Mouse (Mus musculus): ENCODE data around the gene Dgat2.
A peak's percentile ranks its signal among the peaks of the same experiment; 100 is the strongest.

Gene Dgat2

GRCm38 (mm10) chr7:99160995-99161394 is 21.5 kb downstream of the Dgat2 start:
- DNase-seq = no peak

DNA sequence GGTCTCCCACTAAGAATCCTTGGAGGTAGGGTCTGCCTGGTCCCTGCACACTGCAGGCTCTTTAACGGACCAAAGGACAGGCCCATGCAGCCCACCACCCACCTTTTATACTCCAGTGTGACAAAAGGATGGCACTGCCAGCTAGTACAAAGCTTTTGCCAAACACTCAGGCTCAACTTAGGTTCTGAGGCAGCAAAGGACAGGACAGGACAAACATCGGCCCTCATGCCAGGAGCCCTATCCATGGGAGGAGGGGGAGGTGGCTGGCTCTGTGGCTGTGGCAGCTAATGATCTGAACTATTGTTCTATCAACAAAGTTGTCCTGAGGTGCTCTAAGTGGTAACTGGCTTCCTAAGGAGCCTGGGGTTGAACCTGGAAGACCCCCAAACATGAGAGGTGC is 23.1 kb downstream of the Dgat2 start:
- DNase-seq = no peak

GRCm38 (mm10) chr7:99158904-99159303 is 23.6 kb downstream of the Dgat2 start:
- no peak for DNase-seq

DNA sequence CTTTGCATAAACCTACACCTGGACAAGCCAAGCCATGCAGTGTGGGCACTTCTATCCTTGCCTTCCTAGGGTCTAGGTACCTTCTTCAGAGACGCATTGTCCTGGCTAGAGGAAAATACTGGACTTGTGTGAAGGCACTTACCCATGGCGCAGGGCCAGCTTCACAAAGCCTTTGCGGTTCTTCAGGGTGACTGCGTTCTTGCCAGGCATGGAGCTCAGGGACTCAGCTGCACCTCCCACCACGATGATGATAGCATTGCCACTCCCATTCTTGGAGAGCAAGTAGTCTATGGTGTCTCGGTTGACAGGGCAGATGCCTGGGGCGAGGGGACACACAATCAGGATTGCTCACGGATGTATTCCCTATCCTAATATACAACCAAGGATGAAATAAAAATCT is 24.5 kb downstream of the Dgat2 start:
- DNase-seq = no peak

GRCm38 (mm10) chr7:99156737-99157136 is 25.8 kb downstream of the Dgat2 start:
- no peak for DNase-seq

DNA sequence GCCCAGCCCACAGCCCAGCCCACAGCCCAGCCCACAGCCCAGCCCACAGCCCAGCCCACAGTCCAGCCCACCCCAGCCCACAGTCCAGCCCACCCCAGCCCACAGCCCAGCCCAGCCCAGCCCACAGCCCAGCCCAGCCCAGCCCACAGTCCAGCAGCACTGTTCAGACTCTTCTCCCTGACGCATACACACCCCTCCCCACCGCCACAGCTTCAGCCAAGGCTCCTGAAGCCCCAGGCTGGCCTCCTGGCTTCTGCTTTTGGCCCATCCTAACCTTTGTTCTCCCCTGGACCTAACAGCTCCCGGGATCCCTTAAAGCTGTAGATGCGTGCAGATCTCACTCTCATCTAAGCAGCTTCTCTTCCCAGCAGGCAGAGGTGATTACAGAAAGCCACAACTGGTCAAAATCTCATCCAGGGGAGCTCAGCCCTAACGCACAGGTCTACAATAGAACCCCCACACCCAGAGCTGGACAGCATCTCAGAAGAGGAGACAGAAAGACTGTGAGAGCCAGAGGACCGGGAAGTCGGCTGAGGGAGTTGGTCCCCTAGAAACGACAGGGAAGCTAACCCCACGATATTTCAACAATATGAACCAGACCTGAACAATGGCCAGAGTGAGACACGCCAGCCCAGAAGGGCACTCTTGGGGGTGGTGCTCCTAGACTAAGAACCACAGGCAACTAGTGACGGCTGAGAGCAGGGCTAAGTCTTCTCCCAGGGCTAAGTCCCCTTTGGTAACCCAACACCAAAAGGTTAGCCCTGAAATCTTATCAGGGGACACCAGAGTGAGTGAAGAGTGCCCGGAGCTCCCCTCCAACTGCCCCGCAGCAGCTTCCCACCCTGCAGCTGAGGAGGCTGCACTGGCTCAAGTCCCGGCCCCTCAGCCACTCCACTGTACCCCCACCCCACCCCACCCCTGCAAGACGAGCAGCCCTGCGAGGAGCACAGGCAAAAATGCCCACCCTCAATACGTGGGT is 26.9 kb downstream of the Dgat2 start:
- no peak for DNase-seq

GRCm38 (mm10) chr7:99154648-99155151 is 27.8 kb downstream of the Dgat2 start:
- DNase-seq = no peak

DNA sequence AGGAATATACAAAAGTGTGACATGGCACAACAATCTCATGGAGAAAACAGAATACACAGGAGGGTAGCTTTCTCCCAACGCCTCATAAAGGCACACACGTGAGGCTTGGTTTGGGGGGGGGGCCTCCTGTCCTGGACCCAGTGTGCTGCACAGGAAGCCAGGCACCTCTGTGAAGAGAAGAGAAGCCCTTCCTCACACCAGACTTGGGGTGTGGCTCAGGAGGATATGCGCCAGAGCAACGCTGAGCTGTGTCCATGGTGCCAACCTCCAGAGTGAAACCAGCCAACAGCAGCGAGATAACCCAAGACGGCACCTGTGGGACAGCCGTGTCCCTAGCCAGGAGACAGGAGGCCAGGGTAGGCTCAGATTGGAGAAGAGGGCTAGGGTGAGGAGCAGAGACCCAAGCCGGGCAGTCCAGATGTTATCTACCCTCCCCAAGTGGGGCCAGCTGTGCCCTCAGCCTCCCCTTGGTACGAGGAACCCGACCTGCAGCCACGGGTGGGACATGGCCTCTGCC is 28.8 kb downstream of the Dgat2 start:
- DNase-seq = no peak

GRCm38 (mm10) chr7:99152756-99153155 is 29.8 kb downstream of the Dgat2 start:
- DNase-seq = no peak

DNA sequence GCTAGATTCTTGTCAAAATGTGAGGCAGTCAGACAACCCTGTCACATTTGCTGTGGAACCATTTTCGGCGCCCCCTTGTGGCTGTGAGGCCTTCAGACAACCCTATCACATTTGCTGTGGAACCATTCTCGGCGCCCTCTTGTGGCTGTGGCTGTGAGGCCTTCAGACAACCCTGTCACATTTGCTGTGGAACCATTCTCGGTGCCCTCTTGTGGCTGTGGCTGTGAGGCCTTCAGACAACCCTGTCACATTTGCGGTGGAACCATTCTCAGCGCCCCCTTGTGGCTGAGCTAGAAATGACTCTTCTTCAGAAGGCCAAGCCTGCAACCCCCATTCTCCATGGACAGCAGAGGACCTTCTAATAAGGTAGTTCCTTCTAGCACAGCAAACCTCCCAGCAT is 31.2 kb downstream of the Dgat2 start:
- DNase-seq = peak; percentile 96

- DNase-seq = no peak
These were observed 33.5 kb downstream of the Dgat2 start for GRCm38 (mm10) chr7:99149017-99149416.

DNA sequence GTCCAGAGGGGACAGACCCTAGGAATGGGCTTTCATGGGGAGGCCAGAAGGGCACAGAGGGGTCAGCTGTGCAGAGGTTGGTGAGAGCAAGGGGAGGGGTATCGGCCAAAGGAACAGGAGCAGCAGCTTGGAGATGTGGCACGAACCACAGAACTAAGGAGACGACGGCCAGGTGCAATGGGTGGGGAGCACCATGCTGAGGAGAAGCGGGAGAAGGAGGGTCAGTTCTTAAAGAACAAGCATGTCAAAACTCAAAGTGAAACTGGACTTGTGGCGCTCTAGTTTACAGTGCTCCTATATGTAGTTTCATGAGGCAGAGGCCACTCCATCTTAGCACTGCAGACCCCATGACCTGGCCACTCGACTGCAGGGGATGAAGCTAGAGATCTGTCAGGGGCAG is 35.0 kb downstream of the Dgat2 start:
- DNase-seq = no peak

DNA sequence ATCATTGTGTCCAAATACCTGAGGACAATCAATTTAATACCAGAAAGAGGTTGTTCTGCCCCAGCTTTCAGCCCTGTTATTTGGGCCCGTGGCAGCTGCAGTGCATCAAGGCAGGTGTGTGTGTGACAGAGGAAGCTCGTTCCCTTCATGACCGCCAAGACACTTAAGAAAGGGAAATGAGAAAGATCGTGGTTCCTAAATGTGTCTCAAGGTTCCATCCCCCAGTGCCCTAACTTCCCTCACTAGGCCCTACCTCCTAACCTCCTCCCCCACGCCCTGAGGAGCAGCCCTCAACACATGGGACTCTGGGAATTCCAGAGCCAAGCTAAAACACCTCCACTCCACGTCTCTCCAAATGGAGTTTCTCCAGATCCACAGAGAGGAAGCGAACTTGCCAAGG is 35.6 kb downstream of the Dgat2 start:
- no peak for DNase-seq

DNA sequence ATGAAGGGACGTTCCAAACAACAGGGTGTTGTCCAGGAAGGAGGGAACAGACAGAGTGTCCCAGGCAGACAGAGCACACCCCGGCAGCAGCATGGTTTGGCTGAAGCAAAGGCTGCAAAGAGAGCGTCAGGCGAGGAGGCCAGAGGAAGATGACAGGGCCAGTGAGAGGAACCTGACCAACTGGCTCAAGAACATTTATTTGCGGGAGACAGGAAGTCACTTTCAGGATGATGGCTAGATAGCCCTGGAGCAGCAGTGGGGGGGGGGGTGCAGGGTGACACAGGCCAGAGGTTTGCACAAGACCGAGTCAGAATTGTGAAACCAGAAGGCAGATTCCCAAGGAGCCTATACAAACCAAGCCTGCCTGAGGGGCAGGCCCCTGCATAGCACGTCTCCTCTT is 36.5 kb downstream of the Dgat2 start:
- no peak for DNase-seq

- no peak for DNase-seq
These were observed 37.9 kb downstream of the Dgat2 start for GRCm38 (mm10) chr7:99144616-99145015.

GRCm38 (mm10) chr7:99143244-99143643 is 39.3 kb downstream of the Dgat2 start:
- no peak for DNase-seq

DNA sequence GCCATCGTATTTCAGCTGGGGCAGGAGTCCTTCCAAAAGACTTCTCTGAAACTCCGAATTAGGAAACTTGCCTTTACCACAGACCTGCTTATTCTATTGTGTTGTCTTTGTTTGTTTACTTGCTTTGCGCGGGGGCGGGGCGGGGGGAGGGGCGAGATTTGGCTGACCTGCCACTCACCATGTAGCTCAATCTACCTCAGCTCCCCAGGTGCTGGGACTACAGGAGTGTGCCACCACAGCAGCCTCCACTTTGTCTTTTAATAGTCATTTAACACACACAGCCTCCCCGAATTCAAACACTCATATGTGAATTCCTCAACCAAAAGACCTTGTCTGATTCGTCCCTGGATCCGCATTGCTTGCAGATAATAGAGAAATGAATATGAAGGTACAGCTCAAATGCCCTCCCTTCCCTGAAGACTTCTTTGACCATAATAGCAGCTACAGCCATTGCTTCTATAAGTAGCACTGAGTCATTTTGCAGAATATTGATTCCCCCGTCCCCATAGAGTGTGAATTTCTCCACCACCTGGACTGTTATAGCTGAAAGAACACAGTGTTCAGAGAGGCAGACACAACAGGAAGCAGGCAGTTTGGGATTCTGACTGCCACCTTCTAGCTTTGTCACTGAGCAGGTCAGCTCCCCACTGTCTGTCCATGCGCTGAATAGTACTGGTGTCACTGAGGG is 40.5 kb downstream of the Dgat2 start:
- DNase-seq = no peak

GRCm38 (mm10) chr7:99140984-99141918 is 41.3 kb downstream of the Dgat2 start, which contains the start of gene Uvrag:
Gene Uvrag (minus strand): TSS chr7:99141141.
- DNase-seq = peak; percentile 98 to 99

GRCm38 (mm10) chr7:99140511-99140910 is 42.0 kb downstream of the Dgat2 start:
- no peak for DNase-seq

DNA sequence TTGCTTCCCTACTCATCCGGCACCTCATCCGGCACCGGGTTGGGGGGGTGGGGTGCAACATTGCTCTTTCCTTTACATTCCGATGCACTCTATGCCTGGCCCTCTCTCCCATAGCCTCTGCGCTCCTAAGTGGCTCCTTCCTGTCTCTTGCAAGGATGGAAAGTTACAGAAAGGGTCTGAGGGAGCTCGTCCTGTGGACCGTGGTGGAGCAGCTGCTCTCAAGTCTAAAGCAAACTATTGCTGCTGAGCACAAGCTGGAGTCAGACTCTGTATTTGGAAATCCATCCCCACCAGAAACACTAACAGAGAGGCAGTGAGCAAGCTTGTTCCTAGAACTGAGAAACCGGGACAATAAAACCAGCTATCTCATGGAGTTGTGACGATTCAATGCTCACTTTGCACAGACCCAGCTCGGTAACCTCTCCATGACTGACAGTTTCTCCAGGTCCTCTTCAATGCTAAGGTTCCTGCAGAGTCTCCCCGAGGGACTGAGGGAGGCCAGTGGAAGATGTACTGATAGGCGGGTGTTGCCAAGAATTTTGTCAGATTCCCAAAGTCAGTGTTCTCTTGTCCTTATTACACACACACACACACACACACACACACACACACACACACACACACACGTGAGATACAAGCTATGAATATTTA is 42.6 kb downstream of the Dgat2 start:
- DNase-seq = peak; percentile 24 to 35

DNA sequence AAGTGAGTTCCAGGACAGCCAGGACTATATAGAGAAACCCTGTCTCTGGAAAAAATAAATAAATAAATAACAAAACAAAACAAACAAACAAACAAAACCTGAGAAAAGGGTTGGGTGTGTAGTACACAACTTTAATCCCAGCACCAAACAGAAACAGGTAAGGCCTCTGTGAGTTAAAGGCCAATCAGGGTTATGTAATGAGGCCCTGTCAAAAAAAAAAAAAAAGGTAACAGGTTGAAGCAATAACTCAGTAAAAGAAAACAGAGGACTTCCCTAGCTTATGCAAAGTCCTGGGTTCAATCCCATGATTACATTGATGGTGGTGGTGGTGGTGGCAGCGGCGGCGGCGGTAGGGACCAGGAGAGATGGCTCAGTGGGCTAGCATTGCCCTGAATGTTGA is 45.0 kb downstream of the Dgat2 start:
- DNase-seq = no peak

DNA sequence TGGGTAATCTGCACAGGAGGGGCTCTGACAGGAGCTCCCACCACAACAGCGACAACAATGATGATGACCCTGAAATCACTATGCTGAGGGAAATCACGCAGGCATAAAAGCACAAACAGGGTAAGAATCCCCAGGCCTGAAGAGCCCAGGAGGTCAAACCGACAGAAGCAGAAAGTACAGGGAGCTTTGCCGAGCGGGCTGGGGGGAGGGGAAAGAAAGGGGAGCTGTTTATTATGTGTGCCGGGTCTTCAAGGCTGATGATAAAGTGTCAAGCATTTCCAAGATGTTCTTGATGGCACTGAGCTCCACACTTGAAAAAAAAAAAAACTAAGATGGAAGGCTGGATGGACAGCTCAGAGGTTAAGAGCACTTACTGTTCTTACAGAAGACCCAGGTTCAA is 45.7 kb downstream of the Dgat2 start:
- no peak for DNase-seq
